Mouse (Mus musculus) midbrain, embryonic 10.5 days (tissue): ENCODE measurements at regions not wholly inside any gene's neighbourhood (a gene's known extent, or its start where the extent isn't known, plus 50 kb on each side); places are given as distances from the start of the nearest gene placed in this dataset.

ENCODE experiments used
- DNase-seq: peaks from one replicate; pipeline ENCODE4 v3.0.0-alpha.2; 2017; ENCODE audit warnings: low spot score
- H3K27ac ChIP-seq: fragments of 300-500 bp; sonication (generic); replicated peaks from 2 replicates; pipeline ENCODE4 v1.5.1; 2016; ENCODE audit warnings: mild to moderate bottlenecking
- H3K27me3 ChIP-seq: fragments of 300-500 bp; sonication (generic); 2 replicates; pipeline ENCODE4 v1.6.1; 2016; ENCODE audit warnings: low read depth, mild to moderate bottlenecking; ENCODE audit not compliant: poor library complexity, severe bottlenecking
- H3K36me3 ChIP-seq: fragments of 300-500 bp; sonication (generic); 2 replicates; pipeline ENCODE4 v1.6.1; 2016; ENCODE audit warnings: mild to moderate bottlenecking, moderate library complexity
- H3K4me1 ChIP-seq: fragments of 300-500 bp; sonication (generic); 2 replicates; pipeline ENCODE4 v1.6.1; 2016
- H3K4me3 ChIP-seq: fragments of 300-500 bp; sonication (generic); 2 replicates; pipeline ENCODE4 v1.5.1; 2016; ENCODE audit warnings: mild to moderate bottlenecking, moderate library complexity
- H3K9me3 ChIP-seq: fragments of 300-500 bp; sonication (generic); replicated peaks from 2 replicates; pipeline ENCODE4 v1.6.1; 2016; ENCODE audit warnings: mild to moderate bottlenecking
- WGBS: fragments of 180-500 bp; shearing (Covaris S2); methylation state at CpG from one replicate; pipeline ENCODE4 v1.1.7; 2016; 5-methylcytosine and 5-hydroxymethylcytosine counted together

DNA sequence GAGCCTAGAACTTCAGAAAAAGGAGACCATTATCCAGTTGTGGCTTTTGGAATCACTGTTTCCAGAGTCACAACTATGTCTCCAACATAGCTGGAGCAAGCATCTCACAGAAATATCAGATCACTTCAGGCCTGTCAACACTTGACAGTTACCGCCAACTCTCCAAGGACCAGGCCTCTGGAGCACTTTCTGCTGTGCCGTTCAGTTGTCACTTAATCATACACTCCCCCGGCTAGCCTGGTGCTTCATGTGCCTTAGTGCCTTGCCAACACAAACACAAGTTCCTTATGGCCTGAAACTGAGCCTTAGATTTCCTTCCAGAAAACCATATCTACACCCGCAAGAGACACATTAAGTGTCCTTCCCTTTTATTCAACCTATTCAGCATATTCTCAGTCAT lies 421.8 kb downstream of the Meis1 start:
- no peak for DNase-seq

GRCm38 (mm10) chr11:18590487-18590886 lies 428.3 kb downstream of the Meis1 start:
- 98% methylated on average over 1 of the region's 1 CpGs for WGBS
- H3K27ac ChIP-seq = no peak overlapping the region
- H3K4me1 ChIP-seq = no peaks in the 10 kb centered on the region
- no peaks in the 10 kb centered on the region for H3K9me3 ChIP-seq
- no peaks in the 10 kb centered on the region for H3K36me3 ChIP-seq
- no peak for DNase-seq
- no peak overlapping the region for H3K4me3 ChIP-seq
- no peaks in the 10 kb centered on the region for H3K27me3 ChIP-seq

More for the DNA sequence above, 421.8 kb downstream of the Meis1 start:
- Histone ChIP-seq H3K27me3 (no peaks in the 10 kb centered on the region), H3K4me3 (no peak overlapping the region), H3K27ac (no peak overlapping the region), H3K9me3 (no peaks in the 10 kb centered on the region), H3K4me1 (no peaks in the 10 kb centered on the region), H3K36me3 (no peaks in the 10 kb centered on the region)
- 93% methylated on average over 4 of the region's 4 CpGs for WGBS

GRCm38 (mm10) chr11:18586468-18586867 lies 432.3 kb downstream of the Meis1 start:
- no peak overlapping the region for H3K27ac ChIP-seq
- no peak for DNase-seq

DNA sequence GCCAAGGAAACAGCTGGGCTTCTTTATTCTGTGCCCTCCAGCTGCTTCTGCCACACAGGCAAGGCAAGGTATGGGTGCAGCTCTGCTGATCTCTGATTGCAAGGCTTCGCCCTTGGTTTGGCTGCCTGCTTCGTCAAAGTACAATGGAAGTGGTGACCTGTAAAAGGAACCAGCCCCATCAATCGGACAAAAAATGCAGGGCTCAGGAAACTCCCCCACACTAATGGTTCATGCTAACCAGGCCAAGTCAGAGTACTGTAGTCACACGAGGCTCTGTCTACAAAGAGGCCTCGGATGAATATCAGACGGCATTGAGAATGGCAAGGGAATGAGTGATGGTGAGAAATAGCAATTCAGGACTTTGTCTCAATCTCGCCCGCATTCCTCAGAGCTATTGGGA lies 433.8 kb downstream of the Meis1 start:
- WGBS = 70% methylated on average over 8 of the region's 8 CpGs
- Histone ChIP-seq H3K27me3 (no peaks in the 10 kb centered on the region), H3K27ac (no peak overlapping the region), H3K9me3 (no peaks in the 10 kb centered on the region), H3K36me3 (no peaks in the 10 kb centered on the region), H3K4me1 (peaks cover 6% of the 10 kb centered on the region; the same call in 1 of the 2 replicates), H3K4me3 (no peak overlapping the region)
- no peak for DNase-seq

More at GRCm38 (mm10) chr11:18586468-18586867, 432.3 kb downstream of the Meis1 start:
- Histone ChIP-seq H3K27me3 (no peaks in the 10 kb centered on the region), H3K4me3 (no peak overlapping the region), H3K4me1 (peaks cover 5% of the 10 kb centered on the region; the same call in 1 of the 2 replicates), H3K9me3 (no peaks in the 10 kb centered on the region), H3K36me3 (no peaks in the 10 kb centered on the region)
- WGBS = 88% methylated on average over 3 of the region's 3 CpGs

DNA sequence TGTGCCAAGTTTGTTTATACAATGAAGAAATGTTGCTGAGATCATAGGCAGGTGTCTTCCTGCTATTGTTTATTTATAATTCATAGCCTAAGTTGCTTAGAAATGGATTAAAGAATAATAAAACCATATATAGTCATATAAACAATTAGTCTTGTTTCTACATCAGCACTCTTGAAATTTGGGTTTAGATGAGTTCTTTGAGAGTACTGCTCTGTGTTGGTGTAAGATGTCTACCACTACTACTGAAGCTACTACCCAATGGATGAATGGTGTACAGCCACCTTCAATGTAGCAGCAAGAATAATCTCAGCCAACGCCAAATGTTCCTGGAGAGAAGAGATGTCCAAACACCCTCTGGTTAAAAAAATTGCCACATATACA lies 436.0 kb downstream of the Meis1 start:
- no peak for DNase-seq
- no peaks in the 10 kb centered on the region for H3K27me3 ChIP-seq
- 94% methylated on average over 1 of the region's 1 CpGs for WGBS
- no peak overlapping the region for H3K27ac ChIP-seq
- H3K9me3 ChIP-seq = no peaks in the 10 kb centered on the region
- peaks cover 6% of the 10 kb centered on the region; the same call in 1 of the 2 replicates for H3K4me1 ChIP-seq
- H3K36me3 ChIP-seq = no peaks in the 10 kb centered on the region
- no peak overlapping the region for H3K4me3 ChIP-seq

DNA sequence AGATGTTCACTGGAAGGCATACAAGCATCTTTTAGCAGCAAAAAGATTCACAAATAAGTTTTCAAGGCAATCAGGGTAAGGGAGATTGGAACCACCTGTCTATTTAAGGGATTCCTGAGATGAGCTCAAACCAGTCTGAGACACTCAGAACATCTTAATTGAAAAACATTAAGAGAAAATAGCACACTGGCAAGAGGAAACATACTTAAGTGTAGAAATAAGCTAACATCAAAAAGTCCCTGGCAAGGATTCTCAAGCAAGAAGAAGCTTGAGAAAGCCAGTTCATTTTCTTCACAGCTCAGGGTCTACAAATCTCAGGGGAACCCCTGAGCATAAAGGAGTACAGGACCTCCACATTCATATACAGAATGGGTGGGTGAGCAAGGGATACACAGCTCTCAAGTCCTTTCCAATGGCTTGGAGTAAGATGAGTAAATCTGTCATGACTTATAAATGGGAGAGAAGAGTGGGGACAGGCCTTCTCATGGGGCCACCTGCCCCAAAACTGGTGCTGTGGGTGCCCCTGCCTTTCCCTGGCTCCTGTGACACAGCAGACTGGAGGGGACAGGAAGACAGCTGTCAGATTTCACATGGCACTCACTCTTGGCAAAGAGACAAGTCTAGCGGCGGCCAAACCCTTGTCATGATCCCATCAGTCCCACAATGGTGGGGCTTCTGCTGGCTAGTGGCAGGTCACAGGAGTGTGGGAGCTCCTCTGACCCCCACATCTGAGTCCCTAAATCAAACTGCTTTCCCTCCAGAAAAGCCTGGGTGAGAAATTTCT lies 436.6 kb downstream of the Meis1 start:
- no peak overlapping the region for H3K4me3 ChIP-seq
- no peak for DNase-seq
- no peaks in the 10 kb centered on the region for H3K9me3 ChIP-seq
- H3K27me3 ChIP-seq = no peaks in the 10 kb centered on the region
- 93% methylated on average over 2 of the region's 2 CpGs for WGBS
- peaks cover 6% of the 10 kb centered on the region; the same call in 1 of the 2 replicates for H3K4me1 ChIP-seq
- no peaks in the 10 kb centered on the region for H3K36me3 ChIP-seq
- no peak overlapping the region for H3K27ac ChIP-seq

DNA sequence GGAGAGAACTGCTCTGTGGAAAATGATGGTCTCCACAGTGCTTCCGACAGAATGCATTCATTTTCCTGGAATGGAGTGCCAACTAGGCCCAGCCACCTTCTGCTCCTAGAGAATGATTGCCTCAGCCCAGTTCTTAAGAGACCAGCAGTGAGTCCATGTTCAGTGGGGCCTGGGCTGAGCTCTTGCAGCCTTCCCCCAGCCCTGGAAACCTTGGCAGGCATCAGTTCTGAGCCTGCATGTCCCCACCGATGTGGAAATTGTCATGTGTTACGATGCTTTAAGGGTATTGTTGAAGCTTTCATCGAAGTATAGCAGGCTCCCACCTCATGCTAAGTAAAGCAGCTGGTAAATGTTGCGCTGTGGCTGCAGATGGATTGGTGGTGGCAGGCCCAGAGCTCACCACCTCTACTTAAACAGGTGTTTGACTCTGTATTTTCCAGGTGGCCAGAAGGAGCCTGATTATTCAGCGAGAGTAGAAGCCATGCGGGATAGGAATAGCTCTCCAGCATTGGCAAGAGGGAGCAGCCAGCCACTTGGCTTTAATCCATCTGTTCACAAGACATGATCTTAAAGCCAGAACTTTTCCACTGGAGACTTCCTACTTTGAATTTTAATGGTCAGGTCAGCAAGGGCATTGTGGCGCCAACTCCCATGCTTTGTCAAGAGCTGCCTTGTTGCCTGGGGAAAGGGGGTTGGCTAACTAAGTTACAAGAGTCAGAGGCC lies 437.5 kb downstream of the Meis1 start:
- no peak for DNase-seq
- Histone ChIP-seq H3K27ac (no peak overlapping the region), H3K27me3 (no peaks in the 10 kb centered on the region), H3K9me3 (no peaks in the 10 kb centered on the region), H3K36me3 (no peaks in the 10 kb centered on the region), H3K4me1 (peaks cover 6% of the 10 kb centered on the region; the same call in 1 of the 2 replicates), H3K4me3 (no peak overlapping the region)
- 91% methylated on average over 8 of the region's 8 CpGs for WGBS

DNA sequence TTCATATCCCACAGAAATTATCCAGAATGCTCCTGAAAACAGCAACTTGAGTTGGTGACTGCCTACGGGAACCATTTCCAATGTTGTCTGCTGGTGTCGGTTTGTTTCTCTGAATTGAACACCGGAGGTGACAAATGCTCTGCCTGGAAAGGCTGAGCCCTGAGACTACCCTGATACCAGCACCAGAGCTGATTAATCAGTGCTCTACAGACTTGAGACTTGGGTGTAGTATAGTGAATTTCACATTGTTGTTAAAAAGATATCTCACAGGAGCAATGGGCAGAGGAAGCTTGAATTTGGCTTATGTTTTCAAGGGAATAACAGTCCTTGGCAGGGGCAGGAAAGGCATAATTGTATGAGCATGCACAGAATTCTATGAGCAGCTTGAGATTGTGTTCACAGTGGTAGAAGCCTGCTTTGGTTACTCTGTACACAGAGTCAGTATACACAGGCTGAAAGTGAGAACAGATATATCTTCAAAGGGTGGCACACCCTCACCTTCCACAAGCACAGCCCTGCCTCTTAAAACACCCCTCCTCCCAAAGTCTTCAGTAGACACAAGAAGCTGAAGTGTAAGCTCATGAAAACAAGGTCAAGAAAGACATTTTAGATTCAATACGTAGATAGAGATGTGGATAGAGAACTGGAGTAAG lies 447.1 kb downstream of the Meis1 start:
- WGBS = 90% methylated on average over 4 of the region's 4 CpGs
- no peak overlapping the region for H3K4me3 ChIP-seq
- no peaks in the 10 kb centered on the region for H3K4me1 ChIP-seq
- H3K27ac ChIP-seq = no peak overlapping the region
- H3K27me3 ChIP-seq = no peaks in the 10 kb centered on the region
- no peak for DNase-seq
- H3K9me3 ChIP-seq = no peaks in the 10 kb centered on the region
- no peaks in the 10 kb centered on the region for H3K36me3 ChIP-seq

DNA sequence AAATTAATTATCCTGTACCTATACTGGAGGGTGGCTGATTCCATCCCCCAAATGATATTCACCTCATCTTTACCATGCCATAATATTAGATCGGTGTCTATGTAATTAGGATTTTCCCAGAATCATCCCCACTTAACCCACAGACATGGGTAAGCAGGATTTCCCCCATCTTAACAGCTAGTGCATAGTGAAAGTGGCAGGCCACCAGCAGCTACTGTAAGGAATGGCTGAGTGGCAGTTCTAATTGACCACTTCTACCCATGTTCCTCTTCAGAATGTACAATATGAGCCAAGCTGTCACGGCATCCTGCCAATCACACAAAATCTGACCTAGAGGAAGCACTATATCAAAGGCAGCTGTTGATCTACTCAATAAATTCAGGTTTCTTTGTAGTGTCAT lies 455.8 kb downstream of the Meis1 start:
- Histone ChIP-seq H3K36me3 (no peaks in the 10 kb centered on the region), H3K4me1 (no peaks in the 10 kb centered on the region), H3K27ac (no peak overlapping the region), H3K9me3 (no peaks in the 10 kb centered on the region), H3K4me3 (no peak overlapping the region), H3K27me3 (no peaks in the 10 kb centered on the region)
- no peak for DNase-seq
- 94% methylated on average over 2 of the region's 2 CpGs for WGBS

GRCm38 (mm10) chr11:18558665-18559064 lies 460.1 kb downstream of the Meis1 start:
- WGBS = 56% methylated on average over 4 of the region's 4 CpGs
- Histone ChIP-seq H3K27me3 (no peaks in the 10 kb centered on the region), H3K36me3 (no peaks in the 10 kb centered on the region), H3K27ac (no peak overlapping the region), H3K4me1 (no peaks in the 10 kb centered on the region), H3K4me3 (no peak overlapping the region), H3K9me3 (no peaks in the 10 kb centered on the region)
- DNase-seq = no peak

DNA sequence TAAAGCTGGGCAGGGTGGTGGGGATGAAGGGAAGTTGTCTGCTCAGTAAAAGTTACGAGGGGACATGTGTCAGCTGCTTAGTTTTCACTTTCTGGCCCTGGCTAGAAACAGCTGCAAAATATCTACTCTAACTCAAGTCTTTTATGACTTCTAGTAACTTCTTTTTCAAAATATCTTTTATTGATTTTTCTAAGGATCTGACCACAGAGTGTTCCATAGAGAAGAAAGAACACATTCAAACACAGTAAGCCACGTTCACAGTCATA lies 483.3 kb downstream of the Meis1 start:
- Histone ChIP-seq H3K9me3 (no peaks in the 10 kb centered on the region), H3K27me3 (no peaks in the 10 kb centered on the region), H3K4me1 (no peaks in the 10 kb centered on the region), H3K36me3 (no peaks in the 10 kb centered on the region), H3K27ac (no peak overlapping the region), H3K4me3 (no peak overlapping the region)
- 82% methylated on average over 2 of the region's 2 CpGs for WGBS
- no peak for DNase-seq

DNA sequence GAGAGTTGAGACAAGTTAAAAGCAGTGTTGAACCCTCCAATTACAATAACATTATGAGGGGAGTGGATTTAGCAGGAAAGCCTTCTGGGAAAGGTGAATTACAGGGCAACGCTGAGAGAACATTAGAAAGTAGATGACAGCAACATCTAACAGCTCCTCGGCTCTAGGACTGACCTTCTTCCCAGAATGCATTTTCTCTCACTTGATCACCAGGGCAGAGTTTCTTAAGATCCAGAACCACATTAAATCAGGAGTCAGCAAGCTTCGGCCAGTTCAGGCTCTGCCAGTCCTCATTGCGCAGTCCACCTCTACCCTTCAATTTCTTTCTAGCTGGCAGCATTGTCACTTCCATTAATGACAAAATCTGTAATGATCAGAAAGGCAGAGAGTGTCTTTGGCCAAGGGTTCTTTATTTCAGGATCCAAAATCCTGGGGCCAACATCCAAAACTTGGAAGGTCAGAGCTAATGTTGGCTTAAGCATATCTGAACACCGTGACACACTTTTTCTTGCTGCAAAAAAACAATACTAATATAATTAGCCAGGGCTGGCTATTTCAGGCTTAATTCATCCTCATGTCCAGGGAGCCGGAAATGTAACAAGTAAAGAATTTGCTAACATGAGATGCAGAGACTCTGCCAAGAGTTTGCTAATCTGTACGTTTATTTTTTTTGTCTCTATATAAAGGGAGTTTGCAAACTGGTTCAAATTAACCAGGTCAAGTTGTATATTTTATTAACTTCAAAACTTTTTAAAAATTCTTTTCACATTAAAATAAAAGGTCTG lies 483.8 kb downstream of the Meis1 start:
- 84% methylated on average over 7 of the region's 7 CpGs for WGBS
- H3K27ac ChIP-seq = no peak overlapping the region
- no peak for DNase-seq

More for the DNA sequence above, 483.8 kb downstream of the Meis1 start:
- Histone ChIP-seq H3K27me3 (no peaks in the 10 kb centered on the region), H3K4me3 (no peak overlapping the region), H3K4me1 (no peaks in the 10 kb centered on the region), H3K36me3 (no peaks in the 10 kb centered on the region), H3K9me3 (no peaks in the 10 kb centered on the region)
